Comparison of ENCODE assay signal across 8 mouse cellular contexts in genomic region chr11:8624179-8624886, GRCm38 (mm10). TPM values are rescaled to one million over a fixed set of nuclear protein-coding genes. Genes with fewer than 3 reads are reported as not detected.
DNase-seq lines count a peak whose midpoint lies in the region; ATAC-seq and TF ChIP-seq lines count a peak whose summit lies in the region.

No protein-coding gene starts in this region.

- DNase-seq in cerebellum, postnatal 10 days = peak; percentile 73 to 75
- DNase-seq in cerebellum, adult 9-11 months = no peak
- peak; percentile 22 to 30 for DNase-seq in frontal cortex, postnatal 25 days (ENCODE audit: low spot score in 2 of 2)
- peak; percentile 90 for DNase-seq in limb, embryonic 10.5 days (ENCODE audit: low spot score)
- DNase-seq in testis, postnatal 10 days (ENCODE audit: low spot score) = peak; percentile 72

- TF ChIP-seq POLR2A in bone marrow macrophage, adult 2 months (IDR thresholded peaks at IDR 0.05; ENCODE audit: borderline replicate concordance, low read depth, low read length) = no peak

- no peaks in the 10 kb centered on the region for H3K36me3 ChIP-seq in hindbrain, embryonic 16.5 days (ENCODE audit: control insufficient read depth, insufficient read depth, low read length)
- H3K36me3 ChIP-seq in limb, embryonic 10.5 days = peaks cover 10% of the 10 kb centered on the region; the same call in 1 of the 2 replicates
- no peaks in the 10 kb centered on the region for H3K36me3 ChIP-seq in midbrain, embryonic 15.5 days (replicated peaks)

- peak overlapping the region; percentile 81 for H3K4me3 ChIP-seq in bone marrow macrophage, adult 2 months (ENCODE audit: insufficient read depth, low read length)
- H3K4me3 ChIP-seq in hindbrain, embryonic 16.5 days (ENCODE audit: low read length) = peak overlapping the region; percentile 75
- peak overlapping the region; percentile 95 for H3K4me3 ChIP-seq in limb, embryonic 10.5 days
- peak overlapping the region; percentile 76 for H3K4me3 ChIP-seq in midbrain, embryonic 15.5 days

- H3K4me2 ChIP-seq in hindbrain, embryonic 16.5 days (ENCODE audit: low read length) = peak overlapping the region; percentile 99
- peak overlapping the region; percentile 96 for H3K4me2 ChIP-seq in midbrain, embryonic 15.5 days

- no peaks in the 10 kb centered on the region for H3K9me3 ChIP-seq in hindbrain, embryonic 16.5 days (ENCODE audit: control insufficient read depth, low read length)
- no peaks in the 10 kb centered on the region for H3K9me3 ChIP-seq in limb, embryonic 10.5 days (replicated peaks)
- H3K9me3 ChIP-seq in midbrain, embryonic 15.5 days = no peaks in the 10 kb centered on the region

- peaks cover 56% of the 10 kb centered on the region for H3K4me1 ChIP-seq in bone marrow macrophage, adult 2 months (ENCODE audit: control insufficient read depth, insufficient read depth, low read length)
- H3K4me1 ChIP-seq in hindbrain, embryonic 16.5 days (ENCODE audit: control insufficient read depth, insufficient read depth, low read depth, low read length) = peaks cover 4% of the 10 kb centered on the region
- H3K4me1 ChIP-seq in limb, embryonic 10.5 days = peaks cover 60% of the 10 kb centered on the region
- peaks cover 16% of the 10 kb centered on the region for H3K4me1 ChIP-seq in midbrain, embryonic 15.5 days

- WGBS in hindbrain, embryonic 16.5 days = under 1% methylated on average over 74 of the region's 74 CpGs
- WGBS in limb, embryonic 10.5 days = under 1% methylated on average over 74 of the region's 74 CpGs
- under 1% methylated on average over 72 of the region's 74 CpGs for WGBS in midbrain, embryonic 15.5 days

- no peaks in the 10 kb centered on the region; the same call in 1 of the 2 replicates for H3K27me3 ChIP-seq in hindbrain, embryonic 16.5 days (replicated peaks; ENCODE audit: control insufficient read depth, insufficient read depth, low read length)
- no peaks in the 10 kb centered on the region for H3K27me3 ChIP-seq in limb, embryonic 10.5 days (ENCODE audit: low read depth, poor library complexity, severe bottlenecking)
- no peaks in the 10 kb centered on the region for H3K27me3 ChIP-seq in midbrain, embryonic 15.5 days (replicated peaks)

- H3K9ac ChIP-seq in hindbrain, embryonic 16.5 days (ENCODE audit: low read depth, low read length) = peak overlapping the region; percentile 82
- peak overlapping the region; percentile 65 for H3K9ac ChIP-seq in midbrain, embryonic 15.5 days

- peak overlapping the region; percentile 50 for H3K27ac ChIP-seq in bone marrow macrophage, adult 2 months (ENCODE audit: insufficient read depth, low read depth, low read length)
- H3K27ac ChIP-seq in hindbrain, embryonic 16.5 days (ENCODE audit: low read depth, low read length) = peak overlapping the region; percentile 68
- peak overlapping the region; percentile 99 for H3K27ac ChIP-seq in limb, embryonic 10.5 days
- H3K27ac ChIP-seq in midbrain, embryonic 15.5 days = no peak overlapping the region

- no peak for TF ChIP-seq CTCF in bone marrow macrophage, adult 2 months (IDR thresholded peaks at IDR 0.05; ENCODE audit: low read depth, low read length)

- peak; percentile 86 for ATAC-seq in hindbrain, embryonic 16.5 days
- ATAC-seq in midbrain, embryonic 15.5 days (replicated peaks) = peak; percentile 88

RNA-seq across cellular contexts. Expression of gene Tns3, which starts 40.0 kb away (rescaled TPM):
- polyA plus RNA-seq in bone marrow macrophage, adult 2 months (2012; ENCODE audit: insufficient read depth, insufficient read length, missing spikeins) = 82.5 and 102 TPM in 2 replicates
- polyA plus RNA-seq in hindbrain, embryonic 16.5 days (2015; fragmentation: Nextera tagmentation; extraction: Ambion mirVana) = 7.5 and 8.6 TPM in 2 replicates
- 28.2 and 35.6 TPM in 2 replicates for polyA plus RNA-seq in limb, embryonic 10.5 days (2016; fragmentation: Nextera tagmentation; extraction: Ambion mirVana)
- polyA plus RNA-seq in midbrain, embryonic 15.5 days (2015; fragmentation: Nextera tagmentation; extraction: Ambion mirVana) = 6.1 and 6.4 TPM in 2 replicates
